ENCODE assay signal across 8 mouse cellular contexts in the genomic region with DNA sequence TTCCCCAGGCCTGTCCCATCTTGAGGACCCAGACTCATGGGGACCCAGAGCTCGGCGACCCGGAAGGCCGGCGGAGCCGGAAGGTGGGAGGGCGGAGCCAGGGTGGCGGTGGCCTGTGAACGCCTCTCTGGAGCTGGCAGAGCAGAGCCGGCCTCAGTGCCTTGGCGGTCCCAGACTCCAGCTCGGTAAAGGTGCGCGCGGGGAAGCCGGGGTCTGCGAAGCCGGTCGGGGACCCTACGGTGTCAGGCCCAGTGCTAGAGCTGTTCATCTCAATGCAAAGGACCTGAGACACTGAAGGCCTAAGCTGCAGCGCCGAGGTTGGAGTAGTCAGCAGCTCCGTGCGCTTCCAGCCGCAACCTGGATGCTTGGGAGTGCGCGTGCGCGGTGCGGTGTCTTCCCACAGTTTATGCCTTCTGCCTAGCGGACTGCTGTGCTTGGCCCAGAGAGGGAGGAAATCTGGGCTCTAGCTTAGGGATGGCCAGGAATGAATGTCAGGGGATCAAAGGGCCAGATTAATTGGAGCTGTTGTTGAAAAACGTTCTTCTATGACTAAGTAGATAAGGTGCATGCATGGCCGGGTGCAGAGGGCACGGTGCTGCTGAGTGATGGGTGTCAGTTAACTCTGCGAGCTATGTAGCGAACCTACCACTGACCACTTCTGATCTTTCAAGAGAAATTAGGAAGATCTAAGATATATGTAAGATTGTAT. TPM values are rescaled to one million over a fixed set of nuclear protein-coding genes. Genes with fewer than 3 reads are reported as not detected.
A peak's percentile ranks its signal among the peaks of the same experiment; 100 is the strongest.
DNase-seq lines count a peak whose midpoint lies in the region; ATAC-seq and TF ChIP-seq lines count a peak whose summit lies in the region.

No protein-coding gene starts in this region.

- H3K4me2 ChIP-seq in forebrain, embryonic 14.5 days (ENCODE audit: low read length) = peak overlapping the region; percentile 91
- H3K4me2 ChIP-seq in liver, postnatal 0 days (ENCODE audit: low read depth, low read length) = peak overlapping the region; percentile 91
- H3K4me2 ChIP-seq in neural tube, embryonic 14.5 days (ENCODE audit: low read depth, low read length) = peak overlapping the region; percentile 96

- H3K27ac ChIP-seq in ES-Bruce4 (ENCODE audit: insufficient read depth, low read length) = no peak overlapping the region
- H3K27ac ChIP-seq in forebrain, embryonic 14.5 days (ENCODE audit: low read depth, low read length) = peak overlapping the region; percentile 86
- peak overlapping the region; percentile 98 for H3K27ac ChIP-seq in liver, postnatal 0 days (ENCODE audit: low read depth)
- peak overlapping the region; percentile 92 for H3K27ac ChIP-seq in neural tube, embryonic 14.5 days (ENCODE audit: low read depth, low read length)

- DNase-seq in cerebellum, adult 11 months = peak; percentile 90
- peak; percentile 93 for DNase-seq in forebrain, embryonic 14.5 days (ENCODE audit: low spot score)
- DNase-seq in heart, postnatal 14 days = peak; percentile 84
- peak; percentile 86 for DNase-seq in layer of hippocampus, adult 11-12 months (ENCODE audit: low spot score)
- DNase-seq in liver, postnatal 0 days = peak; percentile 85
- DNase-seq in testis, postnatal 10 days (ENCODE audit: low spot score) = peak; percentile 86

- no peaks in the 10 kb centered on the region for H3K4me1 ChIP-seq in ES-Bruce4 (ENCODE audit: control insufficient read depth, insufficient read depth, low read length)
- H3K4me1 ChIP-seq in forebrain, embryonic 14.5 days (ENCODE audit: control insufficient read depth, insufficient read depth, low read length) = peaks cover 4% of the 10 kb centered on the region; the same call in 1 of the 2 replicates
- peaks cover 39% of the 10 kb centered on the region for H3K4me1 ChIP-seq in liver, postnatal 0 days (ENCODE audit: insufficient read depth)
- H3K4me1 ChIP-seq in neural tube, embryonic 14.5 days (ENCODE audit: control insufficient read depth, insufficient read depth, low read length) = peaks cover 15% of the 10 kb centered on the region; the same call in 1 of the 2 replicates

- peak overlapping the region; percentile 49 for H3K4me3 ChIP-seq in ES-Bruce4 (ENCODE audit: low read depth, low read length)
- peak overlapping the region; percentile 58 for H3K4me3 ChIP-seq in forebrain, embryonic 14.5 days (ENCODE audit: low read depth, low read length)
- peak overlapping the region; percentile 72 for H3K4me3 ChIP-seq in liver, postnatal 0 days (ENCODE audit: low read depth, low read length)
- H3K4me3 ChIP-seq in neural tube, embryonic 14.5 days (ENCODE audit: low read depth, low read length) = peak overlapping the region; percentile 56

- no peaks in the 10 kb centered on the region for H3K9me3 ChIP-seq in ES-Bruce4 (replicated peaks; ENCODE audit: control insufficient read depth, insufficient read depth, low read length, poor library complexity, severe bottlenecking)
- no peaks in the 10 kb centered on the region for H3K9me3 ChIP-seq in forebrain, embryonic 14.5 days (replicated peaks; ENCODE audit: control insufficient read depth, low read length)
- H3K9me3 ChIP-seq in liver, postnatal 0 days (ENCODE audit: low read length) = no peaks in the 10 kb centered on the region
- no peaks in the 10 kb centered on the region for H3K9me3 ChIP-seq in neural tube, embryonic 14.5 days (ENCODE audit: control insufficient read depth, low read length)

- TF ChIP-seq POLR2A in ES-Bruce4 (IDR thresholded peaks at IDR 0.05; ENCODE audit: insufficient read depth, low read length) = peak; percentile 42

- ATAC-seq in forebrain, embryonic 14.5 days = peak; percentile 93
- ATAC-seq in liver, postnatal 0 days = peak; percentile 72
- peak; percentile 94 for ATAC-seq in neural tube, embryonic 14.5 days (ENCODE audit: low read depth)

- no peak for TF ChIP-seq EP300 in ES-Bruce4 (IDR thresholded peaks at IDR 0.05; ENCODE audit: insufficient read depth, low read depth, low read length)
- TF ChIP-seq EP300 in liver, postnatal 0 days (IDR thresholded peaks at IDR 0.05; ENCODE audit: low read depth) = no peak

- no peaks in the 10 kb centered on the region for H3K27me3 ChIP-seq in ES-Bruce4 (ENCODE audit: control insufficient read depth, insufficient read depth, low read length, poor library complexity, severe bottlenecking)
- H3K27me3 ChIP-seq in forebrain, embryonic 14.5 days (replicated peaks; ENCODE audit: control insufficient read depth, insufficient read depth, low read length) = no peaks in the 10 kb centered on the region
- H3K27me3 ChIP-seq in liver, postnatal 0 days (ENCODE audit: insufficient read depth, low read length) = no peaks in the 10 kb centered on the region
- H3K27me3 ChIP-seq in neural tube, embryonic 14.5 days (ENCODE audit: control insufficient read depth, insufficient read depth, low read length) = no peaks in the 10 kb centered on the region

- intact Hi-C loops in heart, postnatal 14 days (cut with DNase I) = loop anchor here (2.0 kb wide), 1 partner anchor 83 kb away; no protein-coding TSS in a partner anchor

- peak overlapping the region; percentile 15 for H3K9ac ChIP-seq in ES-Bruce4 (ENCODE audit: low read depth, poor library complexity, severe bottlenecking)
- peak overlapping the region; percentile 79 for H3K9ac ChIP-seq in forebrain, embryonic 14.5 days (ENCODE audit: low read length)
- peak overlapping the region; percentile 84 for H3K9ac ChIP-seq in liver, postnatal 0 days (replicated peaks)
- peak overlapping the region; percentile 82 for H3K9ac ChIP-seq in neural tube, embryonic 14.5 days (replicated peaks; ENCODE audit: low read depth, low read length)

- TF ChIP-seq CTCF in ES-Bruce4 (IDR thresholded peaks at IDR 0.05; ENCODE audit: low read depth, low read length) = no peak
- no peak for TF ChIP-seq CTCF in liver, postnatal 0 days (IDR thresholded peaks at IDR 0.05; ENCODE audit: low read depth)

- no peaks in the 10 kb centered on the region for H3K36me3 ChIP-seq in ES-Bruce4 (ENCODE audit: control insufficient read depth, insufficient read depth, low read length, poor library complexity, severe bottlenecking)
- H3K36me3 ChIP-seq in forebrain, embryonic 14.5 days (ENCODE audit: control insufficient read depth, insufficient read depth, low read length) = no peaks in the 10 kb centered on the region
- H3K36me3 ChIP-seq in liver, postnatal 0 days (replicated peaks; ENCODE audit: insufficient read depth, low read length) = 0 out of 2 replicates have a peak, but pooled peaks cover 6% of the 10 kb centered on the region
- H3K36me3 ChIP-seq in neural tube, embryonic 14.5 days (ENCODE audit: control insufficient read depth, insufficient read depth, low read length) = no peaks in the 10 kb centered on the region

- 5% methylated on average over 35 of the region's 36 CpGs for WGBS in forebrain, embryonic 14.5 days
- WGBS in liver, postnatal 0 days (ENCODE audit: insufficient replicate concordance) = 1% methylated on average over 36 of the region's 36 CpGs
- 5% methylated on average over 36 of the region's 36 CpGs for WGBS in neural tube, embryonic 14.5 days

RNA-seq across cellular contexts. Expression of a gene that starts 0.8 kb away (rescaled TPM):
- 5.3 and 7.0 TPM in 2 replicates for polyA plus RNA-seq in ES-Bruce4 (2011; ENCODE audit: insufficient read depth, insufficient read length, low read depth, missing spikeins)
- 18.4 and 19.9 TPM in 2 replicates for polyA plus RNA-seq in forebrain, embryonic 14.5 days (2014; fragmentation: Nextera tagmentation; extraction: Ambion mirVana)
- 10 to 100 TPM; 26.0 to 27.3 TPM for total RNA-seq in heart, postnatal 14 days (2021)
- polyA plus RNA-seq in liver, postnatal 0 days (2015; fragmentation: Nextera tagmentation; extraction: Ambion mirVana) = 76.6 and 78.1 TPM in 2 replicates
- polyA plus RNA-seq in neural tube, embryonic 14.5 days (2014; fragmentation: Nextera tagmentation; extraction: Ambion mirVana) = 31.3 and 32.8 TPM in 2 replicates

RNA-seq across cellular contexts. Expression of a gene that starts 44.0 kb away (rescaled TPM):
- polyA plus RNA-seq in ES-Bruce4 (2011; ENCODE audit: insufficient read depth, insufficient read length, low read depth, missing spikeins) = 1.5 and 1.6 TPM in 2 replicates
- polyA plus RNA-seq in forebrain, embryonic 14.5 days (2014; fragmentation: Nextera tagmentation; extraction: Ambion mirVana) = 0.80 and 0.81 TPM in 2 replicates
- total RNA-seq in heart, postnatal 14 days (2021) = 10 to 100 TPM; 13.9 to 16.0 TPM
- polyA plus RNA-seq in liver, postnatal 0 days (2015; fragmentation: Nextera tagmentation; extraction: Ambion mirVana) = 0.57 and 0.58 TPM in 2 replicates
- 0.32 and 0.68 TPM in 2 replicates for polyA plus RNA-seq in neural tube, embryonic 14.5 days (2014; fragmentation: Nextera tagmentation; extraction: Ambion mirVana)

Comparison
In these comparisons a context has a peak if more than half of its experiments do, and no peak if none do; other contexts are left out.
1. H3K9ac ChIP-seq: peak in every context shown above with its lines; median percentile 84 in liver, postnatal 0 days; 82 in neural tube, embryonic 14.5 days; 79 in forebrain, embryonic 14.5 days; 15 in ES-Bruce4.